Mouse (Mus musculus) sigmoid colon, adult 10 weeks (tissue): ENCODE results near the gene Serpind1. TPM values are rescaled to one million over a fixed set of nuclear protein-coding genes. Genes with fewer than 3 reads are reported as not detected.

Source experiments
- polyA plus RNA-seq: library from polyadenylated mRNA; stranded (reverse); fragments of 350-450 nt; fragmentation: Illumina TruSeq; extraction: RNeasy Lipid Tissue Mini Kit (QIAGEN cat#74804); gene quantifications from one replicate; pipeline ENCODE4 v1.2.3, GENCODE M21; 2014; ENCODE audit warnings: low read depth, low replicate concordance

Serpind1 gene
- not detected for polyA plus RNA-seq

GRCm38 (mm10) chr16:17331116-17331515, at the start of gene Serpind1:
Serpind1 (plus strand) TSS chr16:17331371.

Other genes with a start within 250 kb of the Serpind1 start
- gene Ppil2, start 220.1 kb upstream of the Serpind1 start, polyA plus RNA-seq = 117 TPM
- gene 2610318N02Rik, start 206.2 kb upstream of the Serpind1 start, polyA plus RNA-seq = not detected
- 15.0 TPM for gene Sdf2l1, start 199.0 kb upstream of the Serpind1 start, polyA plus RNA-seq
- gene Ydjc, start 186.8 kb upstream of the Serpind1 start, polyA plus RNA-seq = 0.28 TPM
- gene Ccdc116, start 184.1 kb upstream of the Serpind1 start, polyA plus RNA-seq = 1.9 TPM
- gene Ube2l3, start 128.7 kb upstream of the Serpind1 start, polyA plus RNA-seq = 226 TPM
- gene Rimbp3, start 122.8 kb upstream of the Serpind1 start, polyA plus RNA-seq = not detected
- gene Hic2, start 97.8 kb upstream of the Serpind1 start, polyA plus RNA-seq = 1.2 TPM
- gene Tmem191c, start 55.3 kb upstream of the Serpind1 start, polyA plus RNA-seq = not detected
- 81.2 TPM for gene Snap29, start 74.6 kb downstream of the Serpind1 start, polyA plus RNA-seq
- 17.7 TPM for gene Pi4ka, start 74.9 kb downstream of the Serpind1 start, polyA plus RNA-seq
- gene Crkl, start 120.6 kb downstream of the Serpind1 start, polyA plus RNA-seq = 28.2 TPM
- 0.38 TPM for gene Aifm3, start 158.2 kb downstream of the Serpind1 start, polyA plus RNA-seq
- gene Lztr1, start 177.3 kb downstream of the Serpind1 start, polyA plus RNA-seq = 17.8 TPM
- gene Thap7, start 199.8 kb downstream of the Serpind1 start, polyA plus RNA-seq = 1.3 TPM
- gene Lrrc74b, start 229.9 kb downstream of the Serpind1 start, polyA plus RNA-seq = 0.32 TPM
- 0.28 TPM for gene P2rx6, start 230.5 kb downstream of the Serpind1 start, polyA plus RNA-seq